Mouse (Mus musculus) MEL (cell line): ENCODE results near the gene Sh2b1.

Experiments
- BHLHE40 ChIP-seq: IDR thresholded peaks from 2 replicates; pipeline ENCODE4 v1.6.1; 2012; ENCODE audit warnings: low read depth, mild to moderate bottlenecking, inconsistent platforms, low read length, improper control_type of control experiment, borderline replicate concordance
- CTCF ChIP-seq, 3 experiments: IDR thresholded peaks in 2 of 3; conservative IDR thresholded peaks in 1 of 3; 2 replicates each; pipeline ENCODE4 v1.5.1; 2011 to 2012; ENCODE audit warnings: low read length in 3 of 3, low read depth in 2 of 3, mild to moderate bottlenecking in 2 of 3, improper control_type of control experiment in 1 of 3, inconsistent platforms in 1 of 3, mixed read lengths in 1 of 3, moderate library complexity in 1 of 3; ENCODE audit not compliant: control insufficient read depth in 1 of 3, insufficient read depth in 1 of 3, poor library complexity in 1 of 3, severe bottlenecking in 1 of 3
- GABPA ChIP-seq: IDR thresholded peaks from 2 replicates; pipeline ENCODE4 v1.6.1; 2012; ENCODE audit warnings: low read depth, mild to moderate bottlenecking, inconsistent platforms, low read length, improper control_type of control experiment, moderate library complexity
- MAFK ChIP-seq: IDR thresholded peaks from 2 replicates; pipeline ENCODE4 v1.6.1; 2011; ENCODE audit warnings: low read depth, mild to moderate bottlenecking, low read length, improper control_type of control experiment, borderline replicate concordance
- MAX ChIP-seq: IDR thresholded peaks from 2 replicates; pipeline ENCODE4 v1.6.1; 2011; ENCODE audit warnings: low read length, improper control_type of control experiment
- POLR2A ChIP-seq, 2 experiments: IDR thresholded peaks; 2 replicates each; pipeline ENCODE4 v1.6.1; 2011 to 2012; ENCODE audit warnings: low read length in 2 of 2, mild to moderate bottlenecking in 2 of 2, control low read depth in 1 of 2, improper control_type of control experiment in 1 of 2, low read depth in 1 of 2, moderate library complexity in 1 of 2; ENCODE audit not compliant: control insufficient read depth in 1 of 2, insufficient read depth in 1 of 2, poor library complexity in 1 of 2
- POLR2AphosphoS2 ChIP-seq: IDR thresholded peaks from 2 replicates; pipeline ENCODE4 v1.6.1; 2011; ENCODE audit warnings: low read length, improper control_type of control experiment
- RAD21 ChIP-seq: IDR thresholded peaks from 2 replicates; pipeline ENCODE4 v1.6.1; 2011; ENCODE audit warnings: mild to moderate bottlenecking, low read depth, low read length, improper control_type of control experiment
- RCOR1 ChIP-seq: IDR thresholded peaks from 2 replicates; pipeline ENCODE4 v1.6.1; 2012; ENCODE audit warnings: low read depth, mild to moderate bottlenecking, inconsistent platforms, low read length, improper control_type of control experiment
- SMC3 ChIP-seq: IDR thresholded peaks from 2 replicates; pipeline ENCODE4 v1.6.1; 2011; ENCODE audit warnings: low read depth, low read length, improper control_type of control experiment
- ZNF384 ChIP-seq: IDR thresholded peaks from 2 replicates; pipeline ENCODE4 v1.6.1; 2012; ENCODE audit warnings: low read depth, mild to moderate bottlenecking, inconsistent platforms, low read length, improper control_type of control experiment

DNA sequence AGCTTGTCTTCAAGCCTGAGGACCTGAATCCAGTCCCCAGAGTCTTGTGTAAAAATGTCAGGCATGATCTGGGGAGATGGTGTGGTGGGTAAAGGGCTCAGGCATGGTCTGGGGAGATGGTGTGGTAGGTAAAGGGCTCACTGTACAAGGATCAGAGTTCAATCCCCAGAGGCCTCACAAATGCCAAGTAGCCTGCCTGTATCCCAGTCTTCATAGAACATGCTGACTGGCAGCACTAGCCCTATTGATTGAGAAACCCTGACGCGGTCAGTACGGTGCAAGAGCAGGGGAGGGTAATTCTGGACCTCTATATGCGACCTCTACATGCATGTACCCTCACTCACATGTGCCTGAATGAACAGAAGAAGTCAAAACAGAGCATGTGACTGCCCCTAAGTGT is 57.6 kb downstream of the Sh2b1 start:
- TF ChIP-seq CTCF (IDR thresholded peaks at IDR 0.05 in 2 of 3, conservative IDR thresholded peaks at IDR 0.05 in 1 of 3; ENCODE audit: control insufficient read depth in 1 of 3, insufficient read depth in 1 of 3, low read depth in 2 of 3, low read length in 3 of 3, poor library complexity in 1 of 3, severe bottlenecking in 1 of 3) (no peak), POLR2AphosphoS2 (no peak), MAX (no peak), POLR2A (IDR thresholded peaks at IDR 0.05; ENCODE audit: control insufficient read depth in 1 of 2, insufficient read depth in 1 of 2, low read depth in 1 of 2, low read length in 2 of 2, poor library complexity in 1 of 2) (no peak), RAD21 (no peak), RCOR1 (no peak), SMC3 (no peak), MAFK (no peak), ZNF384 (no peak), BHLHE40 (no peak), GABPA (no peak)
